Mouse (Mus musculus) adrenal gland, adult (tissue): Measurements from ENCODE around the gene 5830473C10Rik.
A peak's percentile ranks its signal among the peaks of the same experiment; 100 is the strongest.

ENCODE experiments used
- DNase-seq, 2 experiments: peaks; one replicate each; pipeline ENCODE4 v3.0.0; 2022 to 2023; ENCODE audit warnings: low spot score in 1 of 2; ENCODE audit not compliant: inconsistent age in 2 of 2

Gene 5830473C10Rik

GRCm38 (mm10) chr5:90560743-90561142, at the start of gene 5830473C10Rik:
Gene 5830473C10Rik (plus strand): TSS chr5:90561107.
- no peak for DNase-seq

GRCm38 (mm10) chr5:90512288-90512955, 48.5 kb upstream of the 5830473C10Rik start:
- DNase-seq, result no peak

GRCm38 (mm10) chr5:90515561-90515960, 45.3 kb upstream of the 5830473C10Rik start:
- DNase-seq, result no peak

- DNase-seq, result no peak
Measured at GRCm38 (mm10) chr5:90518356-90519100, 42.4 kb upstream of the 5830473C10Rik start, which contains the start of gene Afm. Gene Afm (plus strand): TSS chr5:90518932.

GRCm38 (mm10) chr5:90551191-90551590, 9.7 kb upstream of the 5830473C10Rik start:
- DNase-seq, result no peak

GRCm38 (mm10) chr5:90556052-90556451, 4.9 kb upstream of the 5830473C10Rik start:
- DNase-seq, result no peak

- no peak for DNase-seq
Measured at GRCm38 (mm10) chr5:90561721-90562275, 891 bp downstream of the 5830473C10Rik start.

- no peak for DNase-seq
Measured at GRCm38 (mm10) chr5:90562880-90563279, 2.0 kb downstream of the 5830473C10Rik start.

- no peak for DNase-seq
Measured at GRCm38 (mm10) chr5:90564161-90564560, 3.3 kb downstream of the 5830473C10Rik start.

GRCm38 (mm10) chr5:90565205-90565604, 4.3 kb downstream of the 5830473C10Rik start:
- DNase-seq, result no peak

GRCm38 (mm10) chr5:90567788-90568187, 6.9 kb downstream of the 5830473C10Rik start:
- DNase-seq, result no peak

GRCm38 (mm10) chr5:90568338-90568737, 7.4 kb downstream of the 5830473C10Rik start:
- no peak for DNase-seq

- no peak for DNase-seq
Measured at GRCm38 (mm10) chr5:90571216-90571615, 10.3 kb downstream of the 5830473C10Rik start.

- no peak for DNase-seq
Measured at GRCm38 (mm10) chr5:90577751-90578150, 16.8 kb downstream of the 5830473C10Rik start.

- DNase-seq, result no peak
Measured at GRCm38 (mm10) chr5:90579556-90579955, 18.6 kb downstream of the 5830473C10Rik start.

- no peak for DNase-seq
Measured at GRCm38 (mm10) chr5:90582179-90582578, 21.3 kb downstream of the 5830473C10Rik start.

GRCm38 (mm10) chr5:90584799-90585198, 23.9 kb downstream of the 5830473C10Rik start:
- DNase-seq, result no peak

GRCm38 (mm10) chr5:90586511-90586910, 25.6 kb downstream of the 5830473C10Rik start:
- no peak for DNase-seq

- DNase-seq, result no peak
Measured at GRCm38 (mm10) chr5:90588104-90588503, 27.2 kb downstream of the 5830473C10Rik start.

- DNase-seq, result peak; percentile 39 to 87
Measured at GRCm38 (mm10) chr5:90588708-90589595, 28.0 kb downstream of the 5830473C10Rik start.

GRCm38 (mm10) chr5:90590676-90591075, 29.8 kb downstream of the 5830473C10Rik start:
- DNase-seq, result no peak
